Mouse (Mus musculus) spleen, adult 2 months (tissue): ENCODE results near the gene Mvb12a.

Experiments
- CTCF ChIP-seq: fragments of 200-500 bp; IDR thresholded peaks from 2 replicates; pipeline ENCODE4 v1.5.1; 2011; ENCODE audit warnings: mild to moderate bottlenecking, inconsistent platforms; ENCODE audit not compliant: insufficient read depth, insufficient read length, insufficient replicate concordance; ENCODE audit errors: extremely low read depth
- POLR2A ChIP-seq: fragments of 200-500 bp; IDR thresholded peaks from 2 replicates; pipeline ENCODE4 v1.6.1; 2011; ENCODE audit warnings: low read depth, low read length, inconsistent platforms

DNA sequence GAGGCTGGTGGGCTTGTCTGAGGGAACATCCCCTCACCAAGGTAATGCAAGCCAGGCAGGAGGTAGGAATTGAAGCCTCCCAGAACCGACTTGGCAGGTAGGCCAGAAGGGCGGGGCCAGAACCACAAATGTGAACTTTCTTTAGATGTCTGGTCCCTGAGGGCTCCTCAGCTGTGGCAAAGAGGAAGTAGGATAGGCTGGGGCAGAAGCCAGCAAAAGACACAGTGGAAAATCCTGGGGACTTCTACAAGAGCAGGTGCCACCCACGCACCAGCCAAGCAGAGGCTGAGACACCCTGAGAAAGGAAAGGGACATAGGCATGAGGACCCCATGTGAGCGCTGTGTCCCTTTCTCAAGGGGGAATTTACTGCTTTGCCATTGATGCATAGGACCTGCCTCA is 54.1 kb downstream of the Mvb12a start:
- no peak for TF ChIP-seq CTCF
- TF ChIP-seq POLR2A = no peak
